Mouse (Mus musculus): ENCODE data around the gene Tomm22.
"Not testable (repeated sequence)": the region's sequence is repeated elsewhere in the genome, so short reads cannot be mapped to it uniquely, and the experiment has no call there.

The Tomm22 gene

GRCm38 (mm10) chr15:79670249-79670971 is at the start of gene Tomm22:
Gene Tomm22 (plus strand): TSS chr15:79670861.
- peak; percentile 81 to 82 for DNase-seq (ENCODE audit: low spot score in 2 of 2)

GRCm38 (mm10) chr15:79630471-79630870 is 40.2 kb upstream of the Tomm22 start:
- DNase-seq (ENCODE audit: low spot score in 2 of 2): no peak

GRCm38 (mm10) chr15:79641135-79641817 is 29.4 kb upstream of the Tomm22 start:
- no peak for DNase-seq (ENCODE audit: low spot score in 2 of 2)

- DNase-seq (ENCODE audit: low spot score in 2 of 2): no peak
These were observed 25.2 kb upstream of the Tomm22 start for GRCm38 (mm10) chr15:79645483-79645882.

- DNase-seq (ENCODE audit: low spot score in 2 of 2): no peak
These were observed 22.5 kb upstream of the Tomm22 start for GRCm38 (mm10) chr15:79648130-79648529.

GRCm38 (mm10) chr15:79650569-79650968 is 20.1 kb upstream of the Tomm22 start:
- DNase-seq (ENCODE audit: low spot score in 2 of 2): no peak

GRCm38 (mm10) chr15:79651481-79651880 is 19.2 kb upstream of the Tomm22 start:
- DNase-seq (ENCODE audit: low spot score in 2 of 2): no peak

GRCm38 (mm10) chr15:79656451-79656850 is 14.2 kb upstream of the Tomm22 start:
- DNase-seq (ENCODE audit: low spot score in 2 of 2): peak in 1 of 2 experiments; percentile 19

- DNase-seq (ENCODE audit: low spot score in 2 of 2): peak; percentile 72 to 85
These were observed 12.7 kb upstream of the Tomm22 start for GRCm38 (mm10) chr15:79657837-79658530.

GRCm38 (mm10) chr15:79658531-79659375 is 11.9 kb upstream of the Tomm22 start, which contains the start of the genes Fam227a and Cby1:
Gene Fam227a (minus strand): TSS chr15:79658956.
Gene Cby1 (plus strand): TSS chr15:79659199.
- peak; percentile 90 to 96 for DNase-seq (ENCODE audit: low spot score in 2 of 2)

- no peak for DNase-seq (ENCODE audit: low spot score in 2 of 2)
These were observed 8.8 kb upstream of the Tomm22 start for GRCm38 (mm10) chr15:79661852-79662251.

GRCm38 (mm10) chr15:79664666-79665065 is 6.0 kb upstream of the Tomm22 start:
- DNase-seq (ENCODE audit: low spot score in 2 of 2): no peak

GRCm38 (mm10) chr15:79669195-79669594 is 1.5 kb upstream of the Tomm22 start:
- DNase-seq (ENCODE audit: low spot score in 2 of 2): no peak

GRCm38 (mm10) chr15:79670972-79671299 is 275 bp downstream of the Tomm22 start:
- no peak for DNase-seq (ENCODE audit: low spot score in 2 of 2)

- DNase-seq (ENCODE audit: low spot score in 2 of 2): not testable (repeated sequence)
These were observed 1.2 kb downstream of the Tomm22 start for GRCm38 (mm10) chr15:79671828-79672348.

GRCm38 (mm10) chr15:79677936-79678335 is 7.3 kb downstream of the Tomm22 start:
- DNase-seq (ENCODE audit: low spot score in 2 of 2): no peak

- no peak for DNase-seq (ENCODE audit: low spot score in 2 of 2)
These were observed 11.3 kb downstream of the Tomm22 start for GRCm38 (mm10) chr15:79681973-79682372.

- no peak for DNase-seq (ENCODE audit: low spot score in 2 of 2)
These were observed 12.5 kb downstream of the Tomm22 start for GRCm38 (mm10) chr15:79683146-79683545.

- no peak for DNase-seq (ENCODE audit: low spot score in 2 of 2)
These were observed 13.2 kb downstream of the Tomm22 start for GRCm38 (mm10) chr15:79683707-79684465.

- DNase-seq (ENCODE audit: low spot score in 2 of 2): no peak
These were observed 14.0 kb downstream of the Tomm22 start for GRCm38 (mm10) chr15:79684616-79685015.

Data from frontal cortex, postnatal 14 days (tissue).